8 mouse cellular contexts compared by ENCODE assay signal in genomic region chr2:11501301-11502254, GRCm38 (mm10). TPM values are rescaled to one million over a fixed set of nuclear protein-coding genes. Genes with fewer than 3 reads are reported as not detected.
DNase-seq lines count a peak whose midpoint lies in the region; ATAC-seq lines count a peak whose summit lies in the region.

No protein-coding gene starts in this region.

- under 1% methylated on average over 76 of the region's 76 CpGs for WGBS in intestine, embryonic 14.5 days

- peak overlapping the region; percentile 63 for H3K9ac ChIP-seq in intestine, embryonic 14.5 days (ENCODE audit: low read length)

- peaks cover 15% of the 10 kb centered on the region for H3K4me1 ChIP-seq in intestine, embryonic 14.5 days (replicated peaks; ENCODE audit: control insufficient read depth, insufficient read depth, low read length)

- ATAC-seq in intestine, embryonic 14.5 days (replicated peaks; ENCODE audit: low FRiP score, low TSS enrichment, low read depth) = peak; percentile 79
- ATAC-seq in megakaryocyte progenitor cell, adult 5-6 weeks (replicated peaks; ENCODE audit: poor library complexity) = peak; percentile 78

- H3K4me2 ChIP-seq in intestine, embryonic 14.5 days (ENCODE audit: low read length) = peak overlapping the region; percentile 95

- H3K4me3 ChIP-seq in intestine, embryonic 14.5 days (ENCODE audit: low read depth, low read length) = peak overlapping the region; percentile 68

- peak; percentile 92 to 94 for DNase-seq in adrenal gland, adult 18-20 months (ENCODE audit: low spot score in 2 of 2)
- peak; percentile 96 for DNase-seq in embryo, embryonic 11 days
- peak; percentile 91 for DNase-seq in gastrocnemius, postnatal 25 days
- peak; percentile 97 for DNase-seq in intestine, embryonic 14.5 days (ENCODE audit: low spot score)
- peak; percentile 92 to 95 for DNase-seq in left cerebral cortex, postnatal 10 days (ENCODE audit: extremely low spot score in 1 of 2, low spot score in 2 of 2)
- DNase-seq in right cerebral cortex, postnatal 10 days (ENCODE audit: low spot score in 2 of 2) = peak; percentile 95 to 96
- peak; percentile 91 for DNase-seq in urinary bladder, postnatal 14 days (ENCODE audit: low spot score)

- H3K36me3 ChIP-seq in intestine, embryonic 14.5 days (ENCODE audit: control insufficient read depth, insufficient read depth, low read length) = peaks cover 15% of the 10 kb centered on the region

- H3K27me3 ChIP-seq in intestine, embryonic 14.5 days (replicated peaks; ENCODE audit: control insufficient read depth, insufficient read depth, low read length) = peaks cover 4% of the 10 kb centered on the region; the same call in 1 of the 2 replicates

- H3K27ac ChIP-seq in intestine, embryonic 14.5 days (ENCODE audit: low read depth) = peak overlapping the region; percentile 83

- H3K9me3 ChIP-seq in intestine, embryonic 14.5 days (ENCODE audit: control insufficient read depth, low read length) = no peaks in the 10 kb centered on the region

- intact Hi-C loops in left cerebral cortex, postnatal 10 days (cut with DNase I) = loop anchor here (2.0 to 5.0 kb wide), 2 partner anchors 36 to 171 kb away; no protein-coding TSS in a partner anchor

RNA-seq across cellular contexts. Expression of gene Pfkfb3, which starts 52.3 kb away (rescaled TPM):
- total RNA-seq in adrenal gland, adult 18-20 months (2021) = 100 to 1,000 TPM; 162 to 232 TPM
- total RNA-seq in gastrocnemius, postnatal 25 days (2021) = 100 to 1,000 TPM in 1 of 2 experiments, 10 to 100 TPM in 1; 46.4 to 185 TPM
- 14.8 and 18.9 TPM in 2 replicates for polyA plus RNA-seq in intestine, embryonic 14.5 days (2014; fragmentation: Nextera tagmentation; extraction: Ambion mirVana)
- 10 to 100 TPM; 23.5 to 29.7 TPM for total RNA-seq in left cerebral cortex, postnatal 10 days (2021)
- 48.2 and 49.0 TPM in 2 replicates for total RNA-seq in megakaryocyte progenitor cell, adult 5-6 weeks (2015)
- 40.9 and 45.9 TPM in 2 replicates for total RNA-seq in megakaryocyte progenitor cell, adult 5-6 weeks (2017)

Comparison
In these comparisons a context has a peak if more than half of its experiments do, and no peak if none do; other contexts are left out.
1. Peak in every context shown above with its lines: DNase-seq, ATAC-seq, H3K4me3 ChIP-seq and H3K27ac ChIP-seq.